In the genomic region with DNA sequence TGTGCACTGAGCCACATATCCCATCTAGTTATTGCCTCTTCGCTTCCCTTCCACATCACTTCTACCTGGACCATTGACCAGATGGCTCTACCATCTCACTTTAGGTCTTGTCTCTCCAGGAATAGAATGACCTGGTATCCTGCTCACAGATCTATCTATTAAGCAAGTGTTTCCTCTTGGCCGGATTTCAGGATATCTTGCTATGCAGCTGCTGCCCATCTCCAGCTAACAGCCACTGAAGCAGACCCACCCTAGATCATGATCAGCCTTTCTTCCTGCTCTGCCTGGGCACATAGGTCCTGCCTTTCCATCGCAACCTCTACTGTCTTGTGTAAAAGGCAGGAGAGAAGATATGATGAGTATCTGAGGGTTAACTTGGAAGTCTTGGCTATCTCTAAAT, we compare ENCODE assay signal across 29 mouse cellular contexts.
"Had no signal": no experiment of that assay in that cellular context is flagged by ENCODE, and none has a peak within 500 bp of the region (broad histone marks: within the 10 kb centered on the region; RNA-seq: fewer than 3 reads in every experiment).

No protein-coding gene starts in this region.

- H3K27ac ChIP-seq: heart, embryonic 13.5 days; heart, embryonic 15.5 days; hindbrain, embryonic 10.5 days; hindbrain, embryonic 12.5 days; hindbrain, embryonic 13.5 days; hindbrain, embryonic 14.5 days; hindbrain, embryonic 15.5 days; hindbrain, postnatal 0 days; intestine, embryonic 15.5 days; kidney, embryonic 15.5 days; kidney, postnatal 0 days; layer of hippocampus, adult 2 months; left cerebral cortex, adult 2 months had no signal

- H3K36me3 ChIP-seq: heart, embryonic 12.5 days; heart, embryonic 13.5 days; heart, embryonic 15.5 days; hindbrain, embryonic 10.5 days; hindbrain, embryonic 12.5 days; hindbrain, embryonic 13.5 days; hindbrain, embryonic 15.5 days; intestine, embryonic 15.5 days; kidney, embryonic 15.5 days had no signal

- H3K4me1 ChIP-seq: heart, embryonic 15.5 days; hindbrain, embryonic 10.5 days; hindbrain, embryonic 12.5 days; hindbrain, embryonic 13.5 days; hindbrain, embryonic 15.5 days; intestine, embryonic 15.5 days; kidney, embryonic 15.5 days had no signal

- H3K27me3 ChIP-seq: heart, embryonic 12.5 days; heart, embryonic 13.5 days; heart, embryonic 15.5 days; hindbrain, embryonic 12.5 days; hindbrain, embryonic 13.5 days; hindbrain, embryonic 15.5 days; intestine, embryonic 15.5 days; kidney, embryonic 15.5 days had no signal

- DNase-seq: heart, postnatal 10 days; heart, postnatal 14 days; heart, postnatal 36 days; heart, postnatal 4 days; kidney, adult 11 months; kidney, adult 18-20 months; kidney, adult 2 months; kidney, adult 8-10 months; kidney, adult 9 months; kidney, postnatal 10 days; kidney, postnatal 14 days; kidney, postnatal 25 days; kidney, postnatal 4 days; layer of hippocampus, adult 9-11 months; layer of hippocampus, postnatal 36 days had no signal

- H3K4me3 ChIP-seq: heart, embryonic 12.5 days; heart, embryonic 13.5 days; heart, embryonic 15.5 days; hindbrain, embryonic 10.5 days; hindbrain, embryonic 12.5 days; hindbrain, embryonic 13.5 days; hindbrain, embryonic 15.5 days; intestine, embryonic 15.5 days; kidney, embryonic 15.5 days; layer of hippocampus, adult 2 months; left cerebral cortex, adult 2 months had no signal

- H3K9ac ChIP-seq: heart, embryonic 12.5 days; heart, embryonic 13.5 days; heart, embryonic 15.5 days; hindbrain, embryonic 12.5 days; hindbrain, embryonic 13.5 days; hindbrain, embryonic 14.5 days; hindbrain, embryonic 15.5 days; intestine, embryonic 15.5 days; kidney, embryonic 15.5 days had no signal

- H3K9me3 ChIP-seq: heart, embryonic 12.5 days; heart, embryonic 13.5 days; heart, embryonic 15.5 days; hindbrain, embryonic 10.5 days; hindbrain, embryonic 12.5 days; hindbrain, embryonic 13.5 days; hindbrain, embryonic 15.5 days; intestine, embryonic 15.5 days; kidney, embryonic 15.5 days had no signal
